28 mouse cellular contexts compared by ENCODE assay signal in the genomic region with DNA sequence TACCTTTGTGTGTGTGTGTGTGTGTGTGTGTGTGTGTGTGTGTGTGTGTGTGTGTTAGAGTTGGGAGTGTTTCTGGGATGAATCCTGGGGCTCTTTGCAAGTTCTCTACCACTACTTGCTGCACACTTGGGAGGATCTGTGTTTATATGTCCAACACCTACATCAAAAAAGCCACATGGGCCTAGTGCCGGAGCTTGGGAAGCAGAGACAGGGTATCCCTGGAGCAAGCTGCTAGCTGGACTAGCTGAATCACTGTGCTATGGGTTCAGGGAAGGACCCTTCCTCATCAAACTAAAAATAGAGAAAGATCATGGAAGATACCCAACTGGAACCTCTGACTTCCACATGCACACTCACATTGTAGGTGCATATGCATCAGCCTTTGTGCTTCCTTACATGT.
"Had no signal": no experiment of that assay in that cellular context is flagged by ENCODE, and none has a peak within 500 bp of the region (broad histone marks: within the 10 kb centered on the region; RNA-seq: fewer than 3 reads in every experiment).

No protein-coding gene starts in this region.

- ATAC-seq: forebrain, embryonic 13.5 days; forebrain, embryonic 14.5 days; forebrain, embryonic 15.5 days; forebrain, embryonic 16.5 days; forebrain, postnatal 0 days had no signal

- H3K4me2 ChIP-seq: embryonic facial prominence, embryonic 12.5 days; embryonic facial prominence, embryonic 13.5 days; embryonic facial prominence, embryonic 15.5 days; forebrain, embryonic 12.5 days; forebrain, embryonic 13.5 days; forebrain, embryonic 15.5 days had no signal

- DNase-seq: cerebellum, adult 2 months; cerebellum, adult 8-10 months; cerebellum, adult 9-10 months; cerebellum, adult 9-11 months; cerebellum, postnatal 10 days; cerebellum, postnatal 14 days; cerebellum, postnatal 25 days; cerebellum, postnatal 36 days; embryo, embryonic 11 days; forebrain, postnatal 0 days; gastrocnemius, adult 2 months; gastrocnemius, postnatal 10 days; gastrocnemius, postnatal 14 days; gastrocnemius, postnatal 25 days; gastrocnemius, postnatal 36 days; heart, adult 18-20 months; heart, adult 2 months had no signal

- H3K4me3 ChIP-seq: embryonic facial prominence, embryonic 10.5 days; embryonic facial prominence, embryonic 12.5 days; embryonic facial prominence, embryonic 13.5 days; embryonic facial prominence, embryonic 15.5 days; erythroblast, embryonic 14.5 days; forebrain, embryonic 10.5 days; forebrain, embryonic 12.5 days; forebrain, embryonic 13.5 days; forebrain, embryonic 15.5 days; gastrocnemius, adult 2 months; heart, adult 2 months had no signal

- H3K27ac ChIP-seq: embryonic facial prominence, embryonic 10.5 days; embryonic facial prominence, embryonic 12.5 days; embryonic facial prominence, embryonic 13.5 days; embryonic facial prominence, embryonic 15.5 days; forebrain, embryonic 10.5 days; forebrain, embryonic 12.5 days; forebrain, embryonic 13.5 days; forebrain, embryonic 15.5 days; gastrocnemius, adult 2 months; heart, adult 2 months had no signal

- H3K4me1 ChIP-seq: embryonic facial prominence, embryonic 10.5 days; embryonic facial prominence, embryonic 12.5 days; embryonic facial prominence, embryonic 13.5 days; embryonic facial prominence, embryonic 15.5 days; forebrain, embryonic 10.5 days; forebrain, embryonic 12.5 days; forebrain, embryonic 13.5 days; forebrain, embryonic 15.5 days had no signal

- H3K36me3 ChIP-seq: embryonic facial prominence, embryonic 10.5 days; embryonic facial prominence, embryonic 12.5 days; embryonic facial prominence, embryonic 13.5 days; embryonic facial prominence, embryonic 15.5 days; forebrain, embryonic 10.5 days; forebrain, embryonic 12.5 days; forebrain, embryonic 15.5 days had no signal

- H3K9ac ChIP-seq: embryonic facial prominence, embryonic 12.5 days; embryonic facial prominence, embryonic 13.5 days; embryonic facial prominence, embryonic 15.5 days; forebrain, embryonic 12.5 days; forebrain, embryonic 13.5 days; forebrain, embryonic 15.5 days; forebrain, postnatal 0 days had no signal

- H3K27me3 ChIP-seq: embryonic facial prominence, embryonic 12.5 days; embryonic facial prominence, embryonic 13.5 days; embryonic facial prominence, embryonic 15.5 days; forebrain, embryonic 15.5 days had no signal

- H3K9me3 ChIP-seq: embryonic facial prominence, embryonic 10.5 days; embryonic facial prominence, embryonic 12.5 days; embryonic facial prominence, embryonic 13.5 days; embryonic facial prominence, embryonic 15.5 days; forebrain, embryonic 12.5 days; forebrain, embryonic 13.5 days; forebrain, embryonic 15.5 days had no signal
